Mouse (Mus musculus) neural tube, embryonic 14.5 days (tissue): ENCODE data around the gene Atp11a. TPM values are rescaled to one million over a fixed set of nuclear protein-coding genes. Genes with fewer than 3 reads are reported as not detected.

Experiments
- ATAC-seq: fragments of 200-750 bp; cut with Nextera tagmentation; 2 replicates; pipeline ENCODE4 v1.8.0; 2017; ENCODE audit warnings: low read depth, mild to moderate bottlenecking, moderate TSS enrichment, moderate library complexity
- H3K27ac ChIP-seq: fragments of 300-500 bp; sonication (generic); 2 replicates; pipeline ENCODE4 v1.5.1; 2014; ENCODE audit warnings: low read depth, mild to moderate bottlenecking, control low read depth, low read length, moderate library complexity, mixed read lengths
- H3K27me3 ChIP-seq: fragments of 300-500 bp; sonication (generic); 2 replicates; pipeline ENCODE4 v1.6.1; 2014; ENCODE audit warnings: low read length; ENCODE audit not compliant: control insufficient read depth, insufficient read depth
- H3K36me3 ChIP-seq: fragments of 300-500 bp; sonication (generic); 2 replicates; pipeline ENCODE4 v1.6.1; 2014; ENCODE audit warnings: low read length, mixed read lengths; ENCODE audit not compliant: control insufficient read depth, insufficient read depth
- H3K4me1 ChIP-seq: fragments of 300-500 bp; sonication (generic); 2 replicates; pipeline ENCODE4 v1.6.1; 2014; ENCODE audit warnings: low read length; ENCODE audit not compliant: control insufficient read depth, insufficient read depth
- H3K4me2 ChIP-seq: fragments of 300-500 bp; sonication (generic); 2 replicates; pipeline ENCODE4 v1.6.1; 2014; ENCODE audit warnings: mild to moderate bottlenecking, low read depth, low read length, control low read depth
- H3K4me3 ChIP-seq: fragments of 300-500 bp; sonication (generic); 2 replicates; pipeline ENCODE4 v1.5.1; 2014; ENCODE audit warnings: low read depth, low read length, control low read depth, mixed read lengths
- H3K9ac ChIP-seq: fragments of 300-500 bp; sonication (generic); replicated peaks from 2 replicates; pipeline ENCODE4 v1.6.1; 2014; ENCODE audit warnings: low read depth, mild to moderate bottlenecking, control low read depth, low read length, mixed read lengths
- H3K9me3 ChIP-seq: fragments of 300-500 bp; sonication (generic); 2 replicates; pipeline ENCODE4 v1.6.1; 2016; ENCODE audit warnings: low read length; ENCODE audit not compliant: control insufficient read depth
- WGBS: fragments of 180-500 bp; shearing (Covaris S2); extraction: QIAGEN DNeasy Blood & Tissue Kit; methylation state at CpG from one replicate; pipeline ENCODE4 v1.1.7; 2014; 5-methylcytosine and 5-hydroxymethylcytosine counted together
- polyA plus RNA-seq: library from polyadenylated mRNA; unstranded; fragments of >200 nt; fragmentation: Nextera tagmentation; extraction: Ambion mirVana; gene quantifications from 2 replicates; pipeline ENCODE4 v1.2.1, GENCODE M21; 2014

Atp11a gene
- polyA plus RNA-seq, 1 experiment from 2014 or later, result 17.1 TPM

- Histone ChIP-seq H3K27ac (no peak overlapping the region), H3K9me3 (no peaks in the 10 kb centered on the region), H3K4me3 (no peak overlapping the region), H3K27me3 (no peaks in the 10 kb centered on the region), H3K36me3 (0 out of 2 replicates have a peak, but pooled peaks cover 4% of the 10 kb centered on the region), H3K4me2 (no peak overlapping the region), H3K9ac (no peak overlapping the region), H3K4me1 (no peaks in the 10 kb centered on the region)
- ATAC-seq, result no peak
- 79% methylated on average over 6 of the region's 6 CpGs for WGBS
Measured at GRCm38 (mm10) chr8:12865790-12866189, 109.0 kb downstream of the Atp11a start.

DNA sequence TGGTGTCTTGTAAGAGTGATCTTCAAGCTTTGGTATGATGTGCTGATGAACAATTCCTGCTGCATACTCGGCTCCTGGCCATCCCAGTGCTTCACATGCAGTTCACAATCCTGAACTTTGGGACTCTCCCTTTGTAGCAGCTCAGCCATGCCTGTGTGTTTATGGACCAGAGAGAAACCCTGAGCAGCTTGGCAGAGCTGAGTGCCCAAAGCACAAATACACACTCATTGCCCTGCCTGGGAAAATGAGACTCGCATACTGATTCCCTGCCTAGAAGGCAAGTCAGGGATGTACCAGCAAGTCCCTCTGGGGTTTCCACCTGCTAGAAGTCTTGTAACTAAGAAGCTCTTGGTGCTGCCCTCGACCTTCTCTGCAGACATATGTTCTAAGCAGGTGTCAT lies 112.8 kb downstream of the Atp11a start:
- 74% methylated on average over 3 of the region's 3 CpGs for WGBS
- H3K4me3 ChIP-seq, result no peak overlapping the region
- H3K4me1 ChIP-seq, result peaks cover 5% of the 10 kb centered on the region; the same call in 1 of the 2 replicates
- no peak overlapping the region for H3K9ac ChIP-seq
- H3K27ac ChIP-seq, result no peak overlapping the region
- no peaks in the 10 kb centered on the region for H3K27me3 ChIP-seq
- no peak for ATAC-seq
- no peaks in the 10 kb centered on the region for H3K9me3 ChIP-seq
- no peak overlapping the region for H3K4me2 ChIP-seq
- no peaks in the 10 kb centered on the region for H3K36me3 ChIP-seq

GRCm38 (mm10) chr8:12870656-12871055 lies 113.8 kb downstream of the Atp11a start:
- 78% methylated on average over 5 of the region's 5 CpGs for WGBS
- peaks cover 6% of the 10 kb centered on the region; the same call in 1 of the 2 replicates for H3K4me1 ChIP-seq
- no peaks in the 10 kb centered on the region for H3K36me3 ChIP-seq
- H3K27me3 ChIP-seq, result no peaks in the 10 kb centered on the region
- no peak overlapping the region for H3K4me2 ChIP-seq
- no peak overlapping the region for H3K9ac ChIP-seq
- H3K27ac ChIP-seq, result no peak overlapping the region
- no peaks in the 10 kb centered on the region for H3K9me3 ChIP-seq
- H3K4me3 ChIP-seq, result no peak overlapping the region
- no peak for ATAC-seq

DNA sequence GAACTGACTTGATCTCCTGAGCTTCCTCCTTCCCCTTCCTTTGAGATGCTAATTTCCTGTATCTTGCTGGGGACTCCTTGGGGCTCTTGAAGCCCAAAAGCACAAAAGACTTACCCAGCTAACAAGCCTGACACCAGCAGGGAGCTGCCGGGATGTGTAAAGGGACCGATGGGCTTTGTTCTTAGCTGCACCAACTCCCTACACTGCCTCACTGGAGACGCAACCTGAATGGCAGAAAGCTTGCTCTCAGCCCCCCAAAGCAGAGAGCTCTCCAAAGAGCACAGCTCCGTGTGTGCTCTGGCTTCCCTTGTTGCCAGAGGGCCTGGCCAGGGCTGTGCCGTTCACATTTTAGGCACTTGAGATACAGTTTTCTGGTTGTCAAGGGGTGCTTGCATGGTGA lies 114.6 kb downstream of the Atp11a start:
- Histone ChIP-seq H3K9ac (no peak overlapping the region), H3K36me3 (no peaks in the 10 kb centered on the region), H3K27me3 (no peaks in the 10 kb centered on the region), H3K27ac (no peak overlapping the region), H3K4me2 (no peak overlapping the region), H3K4me3 (no peak overlapping the region), H3K9me3 (no peaks in the 10 kb centered on the region), H3K4me1 (peaks cover 6% of the 10 kb centered on the region; the same call in 1 of the 2 replicates)
- WGBS, result 0% methylated on average over 5 of the region's 5 CpGs
- ATAC-seq, result no peak

- no peak; the same call in 1 of the 2 replicates for ATAC-seq
- H3K27ac ChIP-seq, result no peak overlapping the region
Measured at GRCm38 (mm10) chr8:12872983-12873356, 116.2 kb downstream of the Atp11a start.

GRCm38 (mm10) chr8:12873357-12874046 lies 116.7 kb downstream of the Atp11a start, which contains the start of gene Mcf2l:
Gene Mcf2l, plus strand, starts transcription at chr8:12873806.
- Histone ChIP-seq H3K4me1 (peaks cover 6% of the 10 kb centered on the region; the same call in 1 of the 2 replicates), H3K36me3 (no peaks in the 10 kb centered on the region), H3K27me3 (no peaks in the 10 kb centered on the region), H3K9ac (peak within 1 kb of the TSS; percentile 68), H3K9me3 (no peaks in the 10 kb centered on the region), H3K4me2 (peak within 1 kb of the TSS; percentile 75), H3K4me3 (peak within 1 kb of the TSS; percentile 52), H3K27ac (no peak within 1 kb of the TSS)
- peak; percentile 82 for ATAC-seq
- under 1% methylated on average over 29 of the region's 30 CpGs for WGBS

More at GRCm38 (mm10) chr8:12872983-12873356, 116.2 kb downstream of the Atp11a start:
- Histone ChIP-seq H3K4me3 (peak overlapping the region; percentile 52), H3K4me2 (peak overlapping the region; percentile 75), H3K27me3 (no peaks in the 10 kb centered on the region), H3K9me3 (no peaks in the 10 kb centered on the region), H3K4me1 (peaks cover 6% of the 10 kb centered on the region; the same call in 1 of the 2 replicates), H3K36me3 (no peaks in the 10 kb centered on the region), H3K9ac (peak overlapping the region; percentile 68; the same call in 1 of the 2 replicates)
- 6% methylated on average over 9 of the region's 9 CpGs for WGBS

DNA sequence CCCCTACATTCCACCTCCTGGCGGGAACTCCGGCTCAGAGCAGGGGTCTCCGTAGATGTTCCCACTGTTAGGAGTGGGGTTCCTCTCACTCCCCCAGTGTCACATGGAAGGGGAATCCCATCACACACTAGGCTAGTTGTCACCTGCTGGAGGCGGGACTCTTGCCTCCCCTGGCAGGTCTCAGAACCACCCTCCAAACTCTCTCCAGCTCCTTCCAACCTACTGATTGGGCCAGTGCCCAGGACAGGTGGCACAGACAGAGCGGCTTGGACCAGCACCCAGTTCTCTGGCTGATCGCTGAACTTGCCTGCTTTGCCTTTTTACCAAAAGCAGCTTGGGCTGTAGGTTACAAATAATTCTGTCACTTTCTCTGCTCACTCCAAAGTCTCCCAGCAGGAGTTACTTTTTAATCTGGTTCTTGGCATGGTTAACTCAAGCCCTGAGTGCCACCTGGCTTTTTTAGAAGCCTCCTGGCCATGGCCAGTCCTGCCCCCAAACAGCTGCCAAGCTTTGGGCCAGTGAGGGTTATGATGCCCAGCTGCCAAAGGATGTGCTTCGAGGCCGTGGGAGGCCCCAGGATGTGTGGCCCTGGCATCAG lies 117.5 kb downstream of the Atp11a start:
- no peak overlapping the region for H3K27ac ChIP-seq
- no peaks in the 10 kb centered on the region for H3K36me3 ChIP-seq
- H3K4me1 ChIP-seq, result peaks cover 6% of the 10 kb centered on the region; the same call in 1 of the 2 replicates
- ATAC-seq, result peak; percentile 68
- H3K9me3 ChIP-seq, result no peaks in the 10 kb centered on the region
- peak overlapping the region; percentile 68 for H3K9ac ChIP-seq
- H3K4me3 ChIP-seq, result peak overlapping the region; percentile 52
- no peaks in the 10 kb centered on the region for H3K27me3 ChIP-seq
- H3K4me2 ChIP-seq, result peak overlapping the region; percentile 75
- WGBS, result 17% methylated on average over 8 of the region's 8 CpGs

- Histone ChIP-seq H3K4me2 (no peak overlapping the region), H3K36me3 (no peaks in the 10 kb centered on the region), H3K4me1 (peaks cover 6% of the 10 kb centered on the region; the same call in 1 of the 2 replicates), H3K27me3 (no peaks in the 10 kb centered on the region), H3K4me3 (no peak overlapping the region), H3K27ac (no peak overlapping the region), H3K9me3 (no peaks in the 10 kb centered on the region), H3K9ac (no peak overlapping the region)
- WGBS, result 83% methylated on average over 4 of the region's 4 CpGs
- no peak for ATAC-seq
Measured at GRCm38 (mm10) chr8:12874971-12875370, 118.2 kb downstream of the Atp11a start.

GRCm38 (mm10) chr8:12877126-12877525 lies 120.3 kb downstream of the Atp11a start:
- no peaks in the 10 kb centered on the region for H3K36me3 ChIP-seq
- H3K4me3 ChIP-seq, result no peak overlapping the region
- no peaks in the 10 kb centered on the region for H3K27me3 ChIP-seq
- no peak overlapping the region for H3K4me2 ChIP-seq
- H3K4me1 ChIP-seq, result peaks cover 6% of the 10 kb centered on the region; the same call in 1 of the 2 replicates
- no peak for ATAC-seq
- H3K9me3 ChIP-seq, result no peaks in the 10 kb centered on the region
- no peak overlapping the region for H3K27ac ChIP-seq
- WGBS, result 88% methylated on average over 6 of the region's 6 CpGs
- no peak overlapping the region for H3K9ac ChIP-seq
